Mouse (Mus musculus): ENCODE measurements around the gene Agpat3. TPM values are rescaled to one million over a fixed set of nuclear protein-coding genes. Genes with fewer than 3 reads are reported as not detected.
A peak's percentile ranks its signal among the peaks of the same experiment; 100 is the strongest.
"Not testable (repeated sequence)": the region's sequence is repeated elsewhere in the genome, so short reads cannot be mapped to it uniquely, and the experiment has no call there.

Agpat3 gene
- total RNA-seq, 2 experiments from 2014 or later, result 106 to 126 TPM

GRCm38 (mm10) chr10:78364106-78364505 is 11.8 kb upstream of the Agpat3 start:
- intact Hi-C loops (cut with DNase I), result no loop called here
- DNase-seq, result no peak

GRCm38 (mm10) chr10:78363366-78363765 is 11.1 kb upstream of the Agpat3 start:
- no peak for DNase-seq
- intact Hi-C loops (cut with DNase I), result no loop called here

- no peak for DNase-seq
Observed at GRCm38 (mm10) chr10:78361951-78362350, 9.7 kb upstream of the Agpat3 start.

GRCm38 (mm10) chr10:78360290-78360711 is 8.0 kb upstream of the Agpat3 start:
- no peak for DNase-seq
- intact Hi-C loops (cut with DNase I), result no loop called here

More at GRCm38 (mm10) chr10:78361951-78362350, 9.7 kb upstream of the Agpat3 start:
- intact Hi-C loops (cut with DNase I), result no loop called here

GRCm38 (mm10) chr10:78358999-78359398 is 6.7 kb upstream of the Agpat3 start:
- intact Hi-C loops (cut with DNase I); DNase-seq: not testable (repeated sequence)

GRCm38 (mm10) chr10:78358266-78358665 is 6.0 kb upstream of the Agpat3 start:
- intact Hi-C loops (cut with DNase I), result no loop called here
- no peak for DNase-seq

- no peak for DNase-seq
- intact Hi-C loops (cut with DNase I), result no loop called here
Observed at GRCm38 (mm10) chr10:78357742-78358141, 5.5 kb upstream of the Agpat3 start.

GRCm38 (mm10) chr10:78355931-78356593 is 3.8 kb upstream of the Agpat3 start:
- intact Hi-C loops (cut with DNase I), result no loop called here
- no peak for DNase-seq

GRCm38 (mm10) chr10:78353196-78353595 is 907 bp upstream of the Agpat3 start:
- intact Hi-C loops (cut with DNase I), result loop anchor here (5.0 kb wide), 1 partner anchor 39 kb away; no protein-coding TSS in a partner anchor
- DNase-seq, result no peak

GRCm38 (mm10) chr10:78352666-78353030 is 359 bp upstream of the Agpat3 start:
- no peak for DNase-seq
- intact Hi-C loops (cut with DNase I), result loop anchor here (5.0 kb wide), 1 partner anchor 40 kb away; no protein-coding TSS in a partner anchor

- intact Hi-C loops (cut with DNase I), result loop anchor here (5.0 kb wide), 1 partner anchor 41 kb away; no protein-coding TSS in a partner anchor
- no peak for DNase-seq
Observed at GRCm38 (mm10) chr10:78351564-78351886, 764 bp downstream of the Agpat3 start.

GRCm38 (mm10) chr10:78350796-78351556 is 1.3 kb downstream of the Agpat3 start:
- no peak for DNase-seq
- intact Hi-C loops (cut with DNase I), result loop anchor here (5.0 kb wide), 1 partner anchor 41 kb away; no protein-coding TSS in a partner anchor

- intact Hi-C loops (cut with DNase I), result loop anchor here (5.0 kb wide), 1 partner anchor 43 kb away; no protein-coding TSS in a partner anchor
- DNase-seq, result no peak
Observed at GRCm38 (mm10) chr10:78349464-78350165, 2.7 kb downstream of the Agpat3 start.

- no peak for DNase-seq
- intact Hi-C loops (cut with DNase I), result no loop called here
Observed at GRCm38 (mm10) chr10:78348211-78348610, 4.1 kb downstream of the Agpat3 start.

- intact Hi-C loops (cut with DNase I), result no loop called here
- DNase-seq, result no peak
Observed at GRCm38 (mm10) chr10:78347486-78347885, 4.8 kb downstream of the Agpat3 start.

- intact Hi-C loops (cut with DNase I), result no loop called here
- DNase-seq, result no peak
Observed at GRCm38 (mm10) chr10:78345466-78345865, 6.8 kb downstream of the Agpat3 start.

GRCm38 (mm10) chr10:78342091-78342490 is 10.2 kb downstream of the Agpat3 start:
- intact Hi-C loops (cut with DNase I), result no loop called here
- no peak for DNase-seq

- intact Hi-C loops (cut with DNase I), result no loop called here
- peak in 1 of 2 experiments; percentile 59 for DNase-seq
Observed at GRCm38 (mm10) chr10:78338180-78338579, 14.1 kb downstream of the Agpat3 start.

- intact Hi-C loops (cut with DNase I), result no loop called here
- no peak for DNase-seq
Observed at GRCm38 (mm10) chr10:78334923-78335561, 17.2 kb downstream of the Agpat3 start.

GRCm38 (mm10) chr10:78331577-78331976 is 20.7 kb downstream of the Agpat3 start:
- DNase-seq, result no peak
- intact Hi-C loops (cut with DNase I), result no loop called here

- DNase-seq, result no peak
- intact Hi-C loops (cut with DNase I), result no loop called here
Observed at GRCm38 (mm10) chr10:78329305-78329704, 23.0 kb downstream of the Agpat3 start.
